Comparison of ENCODE assay signal across 8 mouse cellular contexts in genomic region chr1:164061278-164061677, GRCm38 (mm10). TPM values are rescaled to one million over a fixed set of nuclear protein-coding genes. Genes with fewer than 3 reads are reported as not detected.
DNase-seq lines count a peak whose midpoint lies in the region; TF ChIP-seq lines count a peak whose summit lies in the region.
"Had no signal": no experiment of that assay in that cellular context is flagged by ENCODE, and none has a peak within 500 bp of the region (broad histone marks: within the 10 kb centered on the region; RNA-seq: fewer than 3 reads in every experiment).

No protein-coding gene starts in this region.

- H3K79me2 ChIP-seq in CH12.LX (replicated peaks; ENCODE audit: control insufficient read depth, extremely low read depth, insufficient read depth, poor library complexity, severe bottlenecking), result no peaks in the 10 kb centered on the region

- no peak overlapping the region for H3K4me2 ChIP-seq in CH12.LX (ENCODE audit: insufficient read depth, low read depth, poor library complexity, severe bottlenecking)

- TF ChIP-seq RAD21 in CH12.LX (IDR thresholded peaks at IDR 0.05; ENCODE audit: low read depth, low read length), result peak; percentile 78

- 0 out of 4 replicates have a peak, but pooled peaks cover 0 to 4% of the 10 kb centered on the region in 2 experiments for H3K4me1 ChIP-seq in CH12.LX (ENCODE audit: control insufficient read depth in 1 of 2, insufficient read depth in 2 of 2)
- no peaks in the 10 kb centered on the region for H3K4me1 ChIP-seq in cerebellum, adult 2 months (ENCODE audit: control insufficient read depth, insufficient read depth, low read length)

- no peaks in the 10 kb centered on the region for H3K9me3 ChIP-seq in CH12.LX (replicated peaks; ENCODE audit: low read length)

- peak; percentile 24 to 80; a peak in 3 of 4 replicates for TF ChIP-seq CTCF in CH12.LX (conservative IDR thresholded peaks at IDR 0.05 in 1 of 2, IDR thresholded peaks at IDR 0.05 in 1 of 2; ENCODE audit: low read depth in 2 of 2, low read length in 2 of 2)
- no peak for TF ChIP-seq CTCF in cerebellum, adult 2 months (IDR thresholded peaks at IDR 0.05; ENCODE audit: borderline replicate concordance, insufficient read depth, low read depth, low read length)

- H3K9ac ChIP-seq in CH12.LX (ENCODE audit: insufficient read depth, low read depth), result no peak overlapping the region

- H3K36me3 ChIP-seq in CH12.LX (replicated peaks in 1 of 2; ENCODE audit: control insufficient read depth in 1 of 2, insufficient read depth in 1 of 2, low read length in 1 of 2), result no peaks in the 10 kb centered on the region

- peak; percentile 3 for DNase-seq in layer of hippocampus, adult 11-12 months (ENCODE audit: low spot score)
- DNase-seq in layer of hippocampus, postnatal 36 days, result no peak
- peak; percentile 59 for DNase-seq in CH12.LX (ENCODE audit: extremely low read depth)
- peak; percentile 56 for DNase-seq in ZHBTc4 (ENCODE audit: low read depth, low spot score)
- DNase-seq in lung, postnatal 36 days, result peak; percentile 49
- no peak for DNase-seq in cerebellum, adult 2 months
- no peak for DNase-seq in adrenal gland, adult 18-20 months (ENCODE audit: low spot score in 2 of 2)
- DNase-seq: kidney, postnatal 10 days had no signal

- no peak for TF ChIP-seq POLR2A in CH12.LX (IDR thresholded peaks at IDR 0.05; ENCODE audit: low read depth, low read length)
- TF ChIP-seq POLR2A in cerebellum, adult 2 months (IDR thresholded peaks at IDR 0.05; ENCODE audit: borderline replicate concordance, insufficient read depth, low read length), result no peak

- WGBS in cerebellum, adult 2 months, result 32% methylated on average over 4 of the region's 4 CpGs

- dilution Hi-C loops in CH12.LX (cut with MboI; ENCODE audit: extremely low pct_ligation_motif_present, extremely low pct_unique_long_range_greater_than_20kb, low sequenced_read_pairs), result no loop called here

- no peak overlapping the region for H3K27ac ChIP-seq in CH12.LX (ENCODE audit: insufficient read depth, low read depth)
- H3K27ac ChIP-seq in cerebellum, adult 2 months (ENCODE audit: insufficient read depth, low read length), result no peak overlapping the region

- no peak for TF ChIP-seq EP300 in CH12.LX (IDR thresholded peaks at IDR 0.05; ENCODE audit: low read length)

- in situ Hi-C loops in CH12.LX (cut with MboI; ENCODE audit: low pct_ligation_motif_present, low pct_unique_long_range_greater_than_20kb, low sequenced_read_pairs), result no loop called here

- H3K4me3 ChIP-seq in CH12.LX (replicated peaks in 1 of 3; ENCODE audit: low read depth in 2 of 3, low read length in 2 of 3, poor library complexity in 1 of 3), result no peak overlapping the region
- no peak overlapping the region for H3K4me3 ChIP-seq in cerebellum, adult 2 months (replicated peaks; ENCODE audit: insufficient read depth, low read depth, low read length)

- peaks cover 4% of the 10 kb centered on the region for H3K27me3 ChIP-seq in CH12.LX (replicated peaks)
- H3K27me3 ChIP-seq in cerebellum, adult 2 months (ENCODE audit: control insufficient read depth, insufficient read depth, low read length), result no peaks in the 10 kb centered on the region

TF ChIP-seq in CH12.LX, 34 proteins besides CTCF, POLR2A, EP300 and RAD21:
- TF ChIP-seq PAX5 (IDR thresholded peaks at IDR 0.05; ENCODE audit: low read length), result no peak
- TF ChIP-seq SMC3 (IDR thresholded peaks at IDR 0.05; ENCODE audit: low read depth, low read length), result peak; percentile 76

RNA-seq across cellular contexts. Expression of gene Sell, which starts 0.5 kb away (rescaled TPM):
- total RNA-seq in layer of hippocampus, postnatal 36 days (2021), result not detected
- not detected in 2 replicates for total RNA-seq in CH12.LX (2012; rRNA removed)
- not detected in 2 replicates for total RNA-seq in CH12.LX (2014; rRNA removed)
- polyA plus RNA-seq in CH12.LX (2012; ENCODE audit: insufficient read length, low read depth), result not detected in 2 replicates
- polyA plus RNA-seq in cerebellum, adult 2 months (2012; rRNA removed), result 0.15 and 0.27 TPM in 2 replicates
- 1 to 10 TPM in 1 of 2 experiments, under 1 TPM in 1; 0.27 to 1.0 TPM for total RNA-seq in adrenal gland, adult 18-20 months (2021)

RNA-seq across cellular contexts. Expression of gene Sele, which starts 13.2 kb away (rescaled TPM):
- total RNA-seq in layer of hippocampus, postnatal 36 days (2021), result not detected
- total RNA-seq in CH12.LX (2012; rRNA removed), result not detected in 2 replicates
- not detected in 2 replicates for total RNA-seq in CH12.LX (2014; rRNA removed)
- not detected in 2 replicates for polyA plus RNA-seq in CH12.LX (2012; ENCODE audit: insufficient read length, low read depth)
- polyA plus RNA-seq in cerebellum, adult 2 months (2012; rRNA removed), result 0.05 TPM in 1 of 2 replicates, not detected in the other
- 1 to 10 TPM; 5.6 to 8.0 TPM for total RNA-seq in adrenal gland, adult 18-20 months (2021)

RNA-seq across cellular contexts. Expression of gene Selp, which starts 53.8 kb away (rescaled TPM):
- total RNA-seq in layer of hippocampus, postnatal 36 days (2021), result under 1 TPM in 1 of 2 experiments, not detected in 1; 0.38 TPM
- not detected in 2 replicates for total RNA-seq in CH12.LX (2012; rRNA removed)
- 0.43 and 0.61 TPM in 2 replicates for total RNA-seq in CH12.LX (2014; rRNA removed)
- 0.18 and 0.21 TPM in 2 replicates for polyA plus RNA-seq in CH12.LX (2012; ENCODE audit: insufficient read length, low read depth)
- polyA plus RNA-seq in cerebellum, adult 2 months (2012; rRNA removed), result not detected in 2 replicates
- total RNA-seq in adrenal gland, adult 18-20 months (2021), result under 1 TPM; 0.43 to 0.96 TPM

Comparison
In these comparisons a context has a peak if more than half of its experiments do, and no peak if none do; other contexts are left out.
1. DNase-seq: peak in layer of hippocampus, adult 11-12 months (single experiment), CH12.LX (single experiment), ZHBTc4 (single experiment) and lung, postnatal 36 days (single experiment); none in layer of hippocampus, postnatal 36 days (0 of 2), cerebellum, adult 2 months (0 of 2) and adrenal gland, adult 18-20 months (0 of 2).
2. RNA of gene Sele, which starts 13.2 kb away (total RNA-seq): 5.6 to 8.0 TPM in adrenal gland, adult 18-20 months; not detected in layer of hippocampus, postnatal 36 days and not detected in CH12.LX; every median in the first group is over 4 times any median in the second.